In genomic region chr3:40686836-40687235, GRCm38 (mm10) we compare ENCODE assay signal across 16 mouse cellular contexts. TPM values are rescaled to one million over a fixed set of nuclear protein-coding genes. Genes with fewer than 3 reads are reported as not detected.
A peak's percentile ranks its signal among the peaks of the same experiment; 100 is the strongest.
DNase-seq lines count a peak whose midpoint lies in the region; ATAC-seq lines count a peak whose summit lies in the region.
"Had no signal": no experiment of that assay in that cellular context is flagged by ENCODE, and none has a peak within 500 bp of the region (broad histone marks: within the 10 kb centered on the region; RNA-seq: fewer than 3 reads in every experiment).

No protein-coding gene starts in this region.

- no peaks in the 10 kb centered on the region for H3K36me3 ChIP-seq in heart, embryonic 11.5 days (ENCODE audit: control insufficient read depth, insufficient read depth, low read length)
- peaks cover 4% of the 10 kb centered on the region; the same call in 1 of the 2 replicates for H3K36me3 ChIP-seq in forebrain, embryonic 12.5 days (replicated peaks)

- peaks cover 25% of the 10 kb centered on the region for H3K4me1 ChIP-seq in heart, embryonic 11.5 days (ENCODE audit: control insufficient read depth, insufficient read depth, low read length)
- H3K4me1 ChIP-seq in forebrain, embryonic 12.5 days = peaks cover 41% of the 10 kb centered on the region

- H3K27me3 ChIP-seq in heart, embryonic 11.5 days (ENCODE audit: control insufficient read depth, insufficient read depth, low read length) = no peaks in the 10 kb centered on the region
- H3K27me3 ChIP-seq in forebrain, embryonic 12.5 days = no peaks in the 10 kb centered on the region
- H3K27me3 ChIP-seq: Patski had no signal

- ATAC-seq in heart, embryonic 11.5 days (replicated peaks; ENCODE audit: insufficient number of reproducible peaks, low FRiP score, low TSS enrichment) = 0 out of 2 replicates have a peak, but pooled peaks have one; percentile 41
- ATAC-seq in forebrain, embryonic 12.5 days (ENCODE audit: low FRiP score) = no peak; the same call in 1 of the 2 replicates
- ATAC-seq: Patski had no signal

- intact Hi-C loops in left cerebral cortex, postnatal 25 days (cut with DNase I) = no loop called here

- no peak for DNase-seq in heart, adult 18-20 months
- DNase-seq in NIH3T3 (ENCODE audit: low read depth) = peak; percentile 59
- peak; percentile 64 for DNase-seq in mesoderm, embryonic 11.5 days (ENCODE audit: low read depth, low spot score)
- no peak for DNase-seq in left cerebral cortex, postnatal 25 days (ENCODE audit: low spot score in 2 of 2)
- DNase-seq in B cell, adult 2 months = no peak
- DNase-seq in testis, postnatal 14 days (ENCODE audit: low spot score) = no peak
- DNase-seq: adrenal gland, adult 8-10 months; cerebellum, adult 11 months; thymus, postnatal 14 days had no signal

- no peaks in the 10 kb centered on the region for H3K9me3 ChIP-seq in heart, embryonic 11.5 days (replicated peaks; ENCODE audit: control insufficient read depth, low read length)
- no peaks in the 10 kb centered on the region for H3K9me3 ChIP-seq in forebrain, embryonic 12.5 days

- H3K4me3 ChIP-seq in heart, embryonic 11.5 days (ENCODE audit: low read depth, low read length) = no peak overlapping the region
- H3K4me3 ChIP-seq in forebrain, embryonic 12.5 days (replicated peaks) = no peak overlapping the region

- WGBS in heart, embryonic 11.5 days (ENCODE audit: insufficient replicate concordance) = 25% methylated on average over 9 of the region's 9 CpGs
- WGBS in forebrain, embryonic 12.5 days = 13% methylated on average over 9 of the region's 9 CpGs

- H3K9ac ChIP-seq in heart, embryonic 11.5 days (ENCODE audit: low read depth, low read length) = no peak overlapping the region
- no peak overlapping the region for H3K9ac ChIP-seq in forebrain, embryonic 12.5 days

- no peak overlapping the region; the same call in 1 of the 2 replicates for H3K4me2 ChIP-seq in heart, embryonic 11.5 days
- no peak overlapping the region for H3K4me2 ChIP-seq in forebrain, embryonic 12.5 days

- no peak overlapping the region for H3K27ac ChIP-seq in heart, embryonic 11.5 days (ENCODE audit: low read depth, low read length)
- peak overlapping the region; percentile 61 for H3K27ac ChIP-seq in forebrain, embryonic 12.5 days
- H3K27ac ChIP-seq: kidney, postnatal 0 days had no signal

RNA-seq across cellular contexts. Expression of gene Slc25a31, which starts 21.8 kb away (rescaled TPM):
- 0.56 and 0.66 TPM in 2 replicates for polyA plus RNA-seq in heart, embryonic 11.5 days (2014; fragmentation: Nextera tagmentation; extraction: Ambion mirVana)
- under 1 TPM in 1 of 2 experiments, not detected in 1; 0.13 TPM for total RNA-seq in heart, adult 18-20 months (2021)
- 0.17 TPM in 1 of 2 replicates, not detected in the other for polyA plus RNA-seq in forebrain, embryonic 12.5 days (2016; fragmentation: Nextera tagmentation; extraction: Ambion mirVana)
- under 1 TPM; 0.16 to 0.34 TPM for total RNA-seq in left cerebral cortex, postnatal 25 days (2021)
- total RNA-seq: granulocyte monocyte progenitor cell, adult 5-6 weeks; megakaryocyte progenitor cell, adult 5-6 weeks had no signal
- polyA plus RNA-seq: liver, embryonic 16.5 days; Patski had no signal

RNA-seq across cellular contexts. Expression of gene Hspa4l, which starts 57.5 kb away (rescaled TPM):
- polyA plus RNA-seq in heart, embryonic 11.5 days (2014; fragmentation: Nextera tagmentation; extraction: Ambion mirVana) = 30.0 and 31.1 TPM in 2 replicates
- total RNA-seq in heart, adult 18-20 months (2021) = 10 to 100 TPM; 56.5 to 63.3 TPM
- polyA plus RNA-seq in forebrain, embryonic 12.5 days (2016; fragmentation: Nextera tagmentation; extraction: Ambion mirVana) = 58.6 and 64.7 TPM in 2 replicates
- 100 to 1,000 TPM; 154 to 157 TPM for total RNA-seq in left cerebral cortex, postnatal 25 days (2021)

Comparison
In these comparisons a context has a peak if more than half of its experiments do, and no peak if none do; other contexts are left out.
1. DNase-seq: peak in NIH3T3 (single experiment) and mesoderm, embryonic 11.5 days (single experiment); none in heart, adult 18-20 months (0 of 2), left cerebral cortex, postnatal 25 days (0 of 2), B cell, adult 2 months (0 of 2) and testis, postnatal 14 days (single experiment).